Mouse (Mus musculus) liver, postnatal 0 days (tissue): ENCODE results near the gene Gm28539.

Source experiments
- CTCF ChIP-seq: sonication (generic); IDR thresholded peaks from 2 replicates; pipeline ENCODE4 v1.5.1; 2016; ENCODE audit warnings: antibody characterized with exemption, low read depth
- EP300 ChIP-seq: IDR thresholded peaks from 2 replicates; pipeline ENCODE4 v1.6.1; 2016; ENCODE audit warnings: antibody characterized with exemption, low read depth, mild to moderate bottlenecking

DNA sequence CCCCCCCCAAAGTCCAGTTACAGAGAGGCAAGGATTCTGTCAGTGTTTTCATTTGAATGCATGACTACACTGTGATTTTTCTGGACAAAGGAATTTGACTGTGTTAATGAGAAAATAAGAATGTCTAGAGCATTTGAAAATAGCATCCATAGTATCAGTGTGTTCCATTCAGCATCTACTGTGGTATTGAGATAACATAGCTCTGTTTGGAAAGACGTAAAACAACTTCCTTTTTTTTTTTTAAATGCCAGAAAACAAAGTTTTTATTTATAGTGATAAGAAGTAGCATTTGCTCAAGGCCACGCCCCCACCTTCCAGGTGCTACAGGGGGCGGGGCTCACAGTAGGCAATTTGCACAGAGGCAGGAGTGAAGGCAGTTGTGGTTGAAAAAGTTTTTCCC is 58.9 kb downstream of the Gm28539 start:
- TF ChIP-seq CTCF (no peak), EP300 (no peak)
